Mouse (Mus musculus): ENCODE data around the gene Ankrd66. TPM values are rescaled to one million over a fixed set of nuclear protein-coding genes. Genes with fewer than 3 reads are reported as not detected.

Ankrd66 gene
- polyA plus RNA-seq, 1 experiment from 2014 or later: 0.25 TPM

DNA sequence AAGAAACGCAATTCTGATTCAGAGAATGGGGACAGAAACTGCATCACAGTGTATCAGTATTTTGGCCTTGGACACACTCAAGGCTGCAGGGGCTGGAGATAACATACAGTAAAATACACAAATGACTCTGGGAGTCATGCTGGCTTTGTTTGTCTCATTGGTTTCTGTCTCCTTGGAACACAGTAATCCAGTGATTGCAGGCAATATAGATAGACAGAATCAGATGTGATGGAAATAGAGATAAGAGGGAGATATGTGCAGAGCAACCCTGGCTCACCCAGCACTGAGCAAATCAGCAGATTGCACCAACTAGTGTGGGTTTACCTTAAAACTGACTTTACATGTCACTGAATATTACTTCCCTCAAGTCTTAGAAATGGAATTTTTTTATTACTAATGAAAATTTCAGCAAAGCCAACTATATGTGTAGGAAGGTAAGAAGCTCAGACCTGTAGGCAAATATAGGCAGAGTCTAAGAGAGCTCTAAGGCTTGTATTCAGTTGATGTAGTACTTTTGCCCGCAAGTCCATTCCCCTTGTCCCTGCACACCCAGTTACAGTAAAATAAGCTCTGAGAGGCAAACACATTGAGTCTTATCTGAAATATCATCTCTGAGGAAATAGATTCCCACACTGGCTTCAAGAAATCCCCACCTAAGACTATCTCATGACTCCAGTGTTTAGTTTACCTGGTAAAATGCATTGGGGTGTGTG lies 54.8 kb downstream of the Ankrd66 start:
- Histone ChIP-seq H3K36me3 (replicated peaks) (no peaks in the 10 kb centered on the region), H3K9me3 (no peaks in the 10 kb centered on the region), H3K27ac (no peak overlapping the region), H3K27me3 (ENCODE audit: poor library complexity, severe bottlenecking) (no peaks in the 10 kb centered on the region), H3K4me3 (no peak overlapping the region), H3K4me1 (no peaks in the 10 kb centered on the region)
- 97% methylated on average over 2 of the region's 2 CpGs for WGBS
- no peak for DNase-seq (ENCODE audit: extremely low spot score, low spot score)

DNA sequence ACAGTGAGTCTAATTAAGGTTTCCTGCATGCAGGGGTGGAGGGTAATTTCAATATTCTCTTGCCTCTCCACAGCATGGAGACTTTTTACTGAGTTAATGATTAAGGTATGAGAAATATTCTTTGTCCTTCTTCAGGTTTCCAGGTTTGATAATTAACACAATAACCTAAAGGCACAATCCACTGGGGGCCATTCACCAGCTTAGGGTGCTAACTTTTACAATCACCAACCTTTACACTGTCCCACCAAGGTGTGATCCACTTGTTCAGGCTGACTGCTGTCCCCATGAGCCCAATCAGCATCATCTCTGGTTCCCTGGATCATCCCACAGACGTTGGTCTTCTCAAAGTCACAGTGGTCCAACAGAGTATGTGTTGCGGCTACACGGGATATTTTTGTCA lies 57.5 kb downstream of the Ankrd66 start:
- no peak overlapping the region for H3K4me3 ChIP-seq
- H3K27me3 ChIP-seq (ENCODE audit: poor library complexity, severe bottlenecking): no peaks in the 10 kb centered on the region
- H3K27ac ChIP-seq: no peak overlapping the region
- 89% methylated on average over 3 of the region's 3 CpGs for WGBS
- H3K9me3 ChIP-seq: no peaks in the 10 kb centered on the region
- no peaks in the 10 kb centered on the region for H3K36me3 ChIP-seq (replicated peaks)
- DNase-seq (ENCODE audit: extremely low spot score, low spot score): no peak
- no peaks in the 10 kb centered on the region for H3K4me1 ChIP-seq

Other genes starting within 250 kb of the Ankrd66 start
- gene Adgrf5, start 183.2 kb downstream of the Ankrd66 start, polyA plus RNA-seq (2016; fragmentation: Nextera tagmentation; extraction: Ambion mirVana): 6.0 and 8.0 TPM in 2 replicates
- gene Mep1a, start 40.8 kb downstream of the Ankrd66 start, polyA plus RNA-seq (2016; fragmentation: Nextera tagmentation; extraction: Ambion mirVana): not detected in 2 replicates
- 2.6 and 3.8 TPM in 2 replicates for gene Pla2g7, start 24.5 kb upstream of the Ankrd66 start, polyA plus RNA-seq (2016; fragmentation: Nextera tagmentation; extraction: Ambion mirVana)
- gene Tdrd6, start 86.7 kb upstream of the Ankrd66 start, polyA plus RNA-seq (2016; fragmentation: Nextera tagmentation; extraction: Ambion mirVana): 0.02 and 0.37 TPM in 2 replicates
- gene Slc25a27, start 123.6 kb upstream of the Ankrd66 start, polyA plus RNA-seq (2016; fragmentation: Nextera tagmentation; extraction: Ambion mirVana): 33.3 and 38.0 TPM in 2 replicates
- 34.6 and 36.3 TPM in 2 replicates for gene Cyp39a1, start 123.8 kb upstream of the Ankrd66 start, polyA plus RNA-seq (2016; fragmentation: Nextera tagmentation; extraction: Ambion mirVana)

Measured in forebrain, embryonic 10.5 days (tissue).